Mouse (Mus musculus) midbrain, postnatal 0 days (tissue): Measurements from ENCODE around the gene Tmem203. TPM values are rescaled to one million over a fixed set of nuclear protein-coding genes. Genes with fewer than 3 reads are reported as not detected.

Experiments used
- ATAC-seq: fragments of 200-750 bp; cut with Nextera tagmentation; 2 replicates; pipeline ENCODE4 v1.8.0; 2017; ENCODE audit warnings: moderate number of reproducible peaks, mild to moderate bottlenecking, moderate TSS enrichment, moderate library complexity; ENCODE audit not compliant: low FRiP score
- DNase-seq: peaks from one replicate; pipeline ENCODE4 v3.0.0-alpha.2; 2015; ENCODE audit warnings: low spot score
- H3K27ac ChIP-seq: fragments of 300-500 bp; sonication (generic); 2 replicates; pipeline ENCODE4 v1.5.1; 2014; ENCODE audit warnings: low read depth, mild to moderate bottlenecking, low read length, mixed read lengths
- H3K27me3 ChIP-seq: fragments of 300-500 bp; sonication (generic); 2 replicates; pipeline ENCODE4 v1.6.1; 2014; ENCODE audit warnings: low read length, control low read depth, mixed read lengths; ENCODE audit not compliant: insufficient read depth
- H3K36me3 ChIP-seq: fragments of 300-500 bp; sonication (generic); 2 replicates; pipeline ENCODE4 v1.6.1; 2014; ENCODE audit warnings: low read length, control low read depth, mixed read lengths; ENCODE audit not compliant: insufficient read depth
- H3K4me1 ChIP-seq: fragments of 300-500 bp; sonication (generic); 2 replicates; pipeline ENCODE4 v1.6.1; 2014; ENCODE audit warnings: mild to moderate bottlenecking, control low read depth, antibody characterized with exemption, low read length, mixed read lengths; ENCODE audit not compliant: insufficient read depth
- H3K4me2 ChIP-seq: fragments of 300-500 bp; sonication (generic); 2 replicates; pipeline ENCODE4 v1.6.1; 2014; ENCODE audit warnings: low read depth, mild to moderate bottlenecking, low read length, mixed read lengths; ENCODE audit not compliant: poor library complexity, severe bottlenecking
- H3K4me3 ChIP-seq: fragments of 300-500 bp; sonication (generic); 2 replicates; pipeline ENCODE4 v1.5.1; 2014; ENCODE audit warnings: low read depth, mild to moderate bottlenecking, low read length, moderate library complexity
- H3K9ac ChIP-seq: fragments of 300-500 bp; sonication (generic); replicated peaks from 2 replicates; pipeline ENCODE4 v1.6.1; 2014; ENCODE audit warnings: mild to moderate bottlenecking, low read length, moderate library complexity, mixed read lengths; ENCODE audit not compliant: poor library complexity, severe bottlenecking
- H3K9me3 ChIP-seq: fragments of 300-500 bp; sonication (generic); 2 replicates; pipeline ENCODE4 v1.6.1; 2016; ENCODE audit warnings: low read length, control low read depth
- CTCF ChIP-seq: IDR thresholded peaks from 2 replicates; pipeline ENCODE4 v1.5.1; 2016; ENCODE audit warnings: antibody characterized with exemption, mild to moderate bottlenecking
- WGBS: fragments of 180-500 bp; shearing (Covaris S2); extraction: QIAGEN DNeasy Blood & Tissue Kit; methylation state at CpG from one replicate; pipeline ENCODE4 v1.1.7; 2014; 5-methylcytosine and 5-hydroxymethylcytosine counted together
- polyA plus RNA-seq: library from polyadenylated mRNA; unstranded; fragments of >200 nt; fragmentation: Nextera tagmentation; extraction: Ambion mirVana; gene quantifications from 2 replicates; pipeline ENCODE4 v1.2.1, GENCODE M21; 2015
- total RNA-seq: library from RNA; depleted of rRNA; stranded (reverse); fragments of >200 nt; gene quantifications from 2 replicates; pipeline ENCODE4 v1.2.3, GENCODE M21; 2014

The Tmem203 gene
- total and polyA plus RNA-seq, 2 experiments from 2014 or later, result 20.0 to 47.8 TPM

DNA sequence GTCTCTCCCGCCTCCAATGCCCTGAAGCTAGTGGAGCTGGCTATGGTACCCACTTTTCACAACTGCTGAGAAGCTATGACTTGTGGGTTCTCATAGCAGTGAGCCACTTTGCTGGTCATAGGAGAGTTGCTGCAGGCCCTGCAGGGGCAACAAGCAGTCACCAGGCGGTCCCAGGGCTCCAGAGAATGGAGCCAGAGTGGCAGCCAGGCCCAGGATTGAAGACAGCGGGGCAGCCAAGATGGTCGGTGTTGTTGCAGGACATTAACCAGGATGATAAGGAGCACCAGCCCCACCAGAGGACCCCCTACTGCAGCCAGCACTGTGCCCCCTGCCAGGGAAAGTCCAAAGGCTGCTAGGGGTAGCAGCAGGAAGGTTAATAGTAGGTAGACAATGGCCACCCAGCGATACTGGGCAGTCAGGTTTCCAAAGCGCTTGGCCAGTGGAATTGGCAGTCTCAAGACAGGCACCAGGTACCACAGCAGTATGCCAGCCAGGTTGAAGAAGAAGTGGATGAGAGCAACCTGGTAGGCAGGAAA lies 26.2 kb upstream of the Tmem203 start:
- Histone ChIP-seq H3K4me3 (no peak overlapping the region), H3K36me3 (no peaks in the 10 kb centered on the region), H3K4me2 (peak overlapping the region; percentile 4), H3K9me3 (no peaks in the 10 kb centered on the region), H3K27me3 (no peaks in the 10 kb centered on the region), H3K4me1 (no peaks in the 10 kb centered on the region; the same call in 1 of the 2 replicates), H3K27ac (peak overlapping the region; percentile 8; the same call in 1 of the 2 replicates), H3K9ac (no peak overlapping the region)
- DNase-seq, result no peak
- WGBS, result 69% methylated on average over 6 of the region's 6 CpGs
- TF ChIP-seq CTCF, result no peak
- ATAC-seq, result no peak

DNA sequence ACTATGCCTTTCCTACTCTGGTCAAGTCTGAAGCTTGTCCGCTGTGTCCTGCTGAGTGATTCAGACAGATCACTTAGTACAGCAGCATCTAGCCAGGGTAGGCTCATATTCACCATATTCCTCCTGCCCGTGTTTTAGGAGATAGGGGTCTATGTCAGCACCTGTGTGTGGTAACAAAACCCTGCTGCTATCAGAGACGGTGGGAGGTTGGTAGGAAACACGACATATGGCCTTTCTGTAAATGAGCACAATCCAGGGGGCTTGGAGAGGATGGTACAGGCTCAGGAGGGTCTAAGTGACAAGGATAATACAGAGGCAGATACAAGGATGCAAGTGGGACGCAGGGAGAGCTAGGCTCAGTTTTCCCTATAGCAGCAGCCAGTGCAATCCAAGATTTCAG lies 25.7 kb upstream of the Tmem203 start:
- no peak overlapping the region for H3K27ac ChIP-seq
- no peak overlapping the region for H3K9ac ChIP-seq
- H3K4me3 ChIP-seq, result no peak overlapping the region
- WGBS, result 79% methylated on average over 5 of the region's 5 CpGs
- no peak for TF ChIP-seq CTCF
- H3K36me3 ChIP-seq, result no peaks in the 10 kb centered on the region
- no peaks in the 10 kb centered on the region for H3K27me3 ChIP-seq
- no peak for ATAC-seq
- no peaks in the 10 kb centered on the region for H3K9me3 ChIP-seq
- H3K4me2 ChIP-seq, result no peak overlapping the region
- DNase-seq, result no peak
- no peaks in the 10 kb centered on the region; the same call in 1 of the 2 replicates for H3K4me1 ChIP-seq

DNA sequence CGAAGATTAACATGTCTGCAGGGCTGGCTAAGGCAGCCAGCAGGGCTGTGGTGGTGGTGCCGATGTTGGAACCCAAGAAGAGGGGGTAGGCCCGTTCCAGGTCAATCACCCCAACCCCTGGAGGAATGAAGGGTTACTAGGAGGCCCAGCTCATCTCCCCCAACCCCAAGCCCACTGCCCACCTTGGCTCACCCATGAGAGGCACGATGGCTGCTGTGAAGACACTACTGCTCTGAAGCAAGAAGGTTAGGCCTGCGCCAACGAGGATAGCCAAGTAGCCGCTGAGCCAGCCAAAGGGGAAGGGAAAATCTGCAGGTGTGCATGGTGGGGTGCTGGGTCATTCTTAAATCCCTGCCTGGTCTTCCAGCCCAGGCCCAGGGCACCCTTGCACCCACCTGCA lies 24.7 kb upstream of the Tmem203 start:
- no peaks in the 10 kb centered on the region for H3K27me3 ChIP-seq
- H3K36me3 ChIP-seq, result no peaks in the 10 kb centered on the region
- TF ChIP-seq CTCF, result no peak
- ATAC-seq (no peak), DNase-seq (no peak)
- no peak overlapping the region for H3K9ac ChIP-seq
- no peaks in the 10 kb centered on the region; the same call in 1 of the 2 replicates for H3K4me1 ChIP-seq
- H3K27ac ChIP-seq, result no peak overlapping the region
- no peak overlapping the region for H3K4me2 ChIP-seq
- 90% methylated on average over 7 of the region's 7 CpGs for WGBS
- no peaks in the 10 kb centered on the region for H3K9me3 ChIP-seq
- no peak overlapping the region for H3K4me3 ChIP-seq

DNA sequence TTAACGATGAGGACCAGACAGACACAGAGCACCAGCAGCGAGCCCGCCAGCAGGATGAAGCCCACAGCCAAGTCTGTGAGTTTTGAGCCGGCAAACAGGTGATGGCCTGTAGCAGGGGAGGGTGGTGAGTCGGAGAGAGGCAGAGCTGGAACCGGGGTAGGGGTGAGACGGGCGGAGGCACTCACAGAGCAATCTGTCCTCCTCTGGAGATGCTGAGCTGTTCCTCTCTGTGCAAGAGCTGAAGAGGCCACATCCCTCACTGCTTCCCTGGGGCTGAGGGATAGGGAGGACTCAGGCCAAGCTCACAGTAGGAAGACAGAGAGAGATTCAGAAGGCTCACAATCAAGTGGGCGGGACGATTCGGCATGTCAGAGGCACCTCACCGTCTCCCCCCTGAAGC lies 24.2 kb upstream of the Tmem203 start:
- Histone ChIP-seq H3K4me1 (no peaks in the 10 kb centered on the region; the same call in 1 of the 2 replicates), H3K9ac (no peak overlapping the region), H3K4me3 (no peak overlapping the region), H3K36me3 (no peaks in the 10 kb centered on the region), H3K4me2 (no peak overlapping the region), H3K27ac (no peak overlapping the region), H3K9me3 (no peaks in the 10 kb centered on the region), H3K27me3 (no peaks in the 10 kb centered on the region; the same call in 1 of the 2 replicates)
- ATAC-seq, result no peak
- DNase-seq, result no peak
- no peak for TF ChIP-seq CTCF
- WGBS, result 50% methylated on average over 12 of the region's 12 CpGs

DNA sequence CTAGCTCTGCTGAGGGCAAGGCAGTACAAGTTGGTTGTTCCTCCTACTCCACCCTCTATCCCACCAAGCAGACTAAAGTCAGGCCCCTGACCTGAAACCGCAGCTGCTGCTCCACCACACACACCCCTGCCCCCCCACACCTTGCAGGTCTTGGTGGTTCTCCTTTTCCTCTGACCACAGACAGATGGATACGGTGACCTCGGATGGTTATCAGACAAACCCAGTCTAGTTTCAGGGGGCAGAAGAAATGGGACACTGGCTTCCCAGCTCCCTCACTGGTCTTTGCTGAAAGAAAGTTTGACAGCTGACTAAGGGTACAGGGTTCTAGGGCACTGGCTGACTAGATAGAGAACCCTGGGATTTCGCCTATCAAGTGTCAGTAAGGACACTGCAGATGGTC lies 21.8 kb upstream of the Tmem203 start:
- WGBS, result 78% methylated on average over 4 of the region's 4 CpGs
- DNase-seq (no peak), ATAC-seq (no peak)
- Histone ChIP-seq H3K27me3 (no peaks in the 10 kb centered on the region; the same call in 1 of the 2 replicates), H3K27ac (no peak overlapping the region), H3K4me2 (no peak overlapping the region), H3K9me3 (no peaks in the 10 kb centered on the region), H3K9ac (no peak overlapping the region), H3K4me1 (no peaks in the 10 kb centered on the region; the same call in 1 of the 2 replicates), H3K4me3 (no peak overlapping the region), H3K36me3 (no peaks in the 10 kb centered on the region)
- TF ChIP-seq CTCF, result no peak

DNA sequence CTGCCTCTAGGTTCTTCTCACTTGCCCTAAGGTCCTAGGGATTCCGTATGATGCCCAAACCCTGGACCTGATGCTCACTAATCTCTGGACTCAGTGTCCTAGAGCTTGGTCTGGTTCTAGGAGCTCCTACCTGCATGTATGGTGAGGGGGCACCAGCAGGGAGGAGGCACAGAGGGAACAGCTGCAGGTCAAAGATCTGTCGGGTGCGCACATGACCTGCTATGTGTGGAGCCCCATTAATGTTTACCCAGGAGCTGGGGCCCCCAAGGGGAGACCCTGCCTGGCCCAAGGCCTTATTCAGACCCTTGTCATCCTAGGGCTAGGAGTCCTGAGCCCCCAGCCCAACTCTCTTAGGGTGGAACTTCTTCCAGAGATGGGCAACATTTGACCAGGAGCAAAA lies 21.2 kb upstream of the Tmem203 start, which contains the start of gene Slc34a3:
Slc34a3 (minus strand) TSS at position 315 of the 400 bp plus-strand sequence.
- no peaks in the 10 kb centered on the region; the same call in 1 of the 2 replicates for H3K27me3 ChIP-seq
- no peaks in the 10 kb centered on the region for H3K36me3 ChIP-seq
- no peaks in the 10 kb centered on the region; the same call in 1 of the 2 replicates for H3K4me1 ChIP-seq
- DNase-seq, result no peak
- H3K27ac ChIP-seq, result no peak within 1 kb of the TSS
- no peak for ATAC-seq
- WGBS, result 87% methylated on average over 3 of the region's 3 CpGs
- TF ChIP-seq CTCF, result no peak
- no peaks in the 10 kb centered on the region for H3K9me3 ChIP-seq
- no peak within 1 kb of the TSS for H3K9ac ChIP-seq
- H3K4me2 ChIP-seq, result no peak within 1 kb of the TSS
- no peak within 1 kb of the TSS for H3K4me3 ChIP-seq
